Mouse (Mus musculus): ENCODE measurements around the gene Rab3b. TPM values are rescaled to one million over a fixed set of nuclear protein-coding genes. Genes with fewer than 3 reads are reported as not detected.

The Rab3b gene
- 58.2 and 69.6 TPM in 2 replicates for polyA plus RNA-seq (2012; rRNA removed)

GRCm38 (mm10) chr4:108878963-108879822, at the start of gene Rab3b:
Rab3b (plus strand) TSS chr4:108879063.
- TF ChIP-seq CTCF (IDR thresholded peaks at IDR 0.05; ENCODE audit: borderline replicate concordance, extremely low read depth, insufficient read depth, insufficient read length): no peak
- DNase-seq (ENCODE audit: low read depth): peak; percentile 87

GRCm38 (mm10) chr4:108830698-108831097, 48.2 kb upstream of the Rab3b start:
- no peak for TF ChIP-seq POLR2A (IDR thresholded peaks at IDR 0.05; ENCODE audit: borderline replicate concordance, extremely low read depth, insufficient read depth, insufficient read length, poor library complexity, severe bottlenecking)
- TF ChIP-seq CTCF (IDR thresholded peaks at IDR 0.05; ENCODE audit: borderline replicate concordance, extremely low read depth, insufficient read depth, insufficient read length): no peak

GRCm38 (mm10) chr4:108832916-108833827, 45.7 kb upstream of the Rab3b start, which contains the start of gene Btf3l4:
Btf3l4 (minus strand) TSS chr4:108833614.
- DNase-seq (ENCODE audit: low read depth): peak; percentile 99
- TF ChIP-seq POLR2A (IDR thresholded peaks at IDR 0.05; ENCODE audit: borderline replicate concordance, extremely low read depth, insufficient read depth, insufficient read length, poor library complexity, severe bottlenecking): peak; percentile 69
- no peak for TF ChIP-seq CTCF (IDR thresholded peaks at IDR 0.05; ENCODE audit: borderline replicate concordance, extremely low read depth, insufficient read depth, insufficient read length)

More at GRCm38 (mm10) chr4:108830698-108831097, 48.2 kb upstream of the Rab3b start:
- DNase-seq (ENCODE audit: low read depth): no peak

GRCm38 (mm10) chr4:108833828-108834114, 45.1 kb upstream of the Rab3b start:
- no peak for DNase-seq (ENCODE audit: low read depth)
- TF ChIP-seq CTCF (IDR thresholded peaks at IDR 0.05; ENCODE audit: borderline replicate concordance, extremely low read depth, insufficient read depth, insufficient read length) (no peak), POLR2A (IDR thresholded peaks at IDR 0.05; ENCODE audit: borderline replicate concordance, extremely low read depth, insufficient read depth, insufficient read length, poor library complexity, severe bottlenecking) (no peak)

- peak; percentile 98 for DNase-seq (ENCODE audit: low read depth)
- TF ChIP-seq CTCF (IDR thresholded peaks at IDR 0.05; ENCODE audit: borderline replicate concordance, extremely low read depth, insufficient read depth, insufficient read length) (no peak), POLR2A (IDR thresholded peaks at IDR 0.05; ENCODE audit: borderline replicate concordance, extremely low read depth, insufficient read depth, insufficient read length, poor library complexity, severe bottlenecking) (peak; percentile 19; the same call in 1 of the 2 replicates)
Measured at GRCm38 (mm10) chr4:108834115-108834970, 44.5 kb upstream of the Rab3b start, which contains the start of gene Txndc12. Txndc12 (plus strand) TSS chr4:108834601.

- TF ChIP-seq POLR2A (IDR thresholded peaks at IDR 0.05; ENCODE audit: borderline replicate concordance, extremely low read depth, insufficient read depth, insufficient read length, poor library complexity, severe bottlenecking) (no peak), CTCF (IDR thresholded peaks at IDR 0.05; ENCODE audit: borderline replicate concordance, extremely low read depth, insufficient read depth, insufficient read length) (no peak)
Measured at GRCm38 (mm10) chr4:108834971-108835311, 43.9 kb upstream of the Rab3b start.

GRCm38 (mm10) chr4:108835496-108835895, 43.4 kb upstream of the Rab3b start:
- no peak for TF ChIP-seq CTCF (IDR thresholded peaks at IDR 0.05; ENCODE audit: borderline replicate concordance, extremely low read depth, insufficient read depth, insufficient read length)
- TF ChIP-seq POLR2A (IDR thresholded peaks at IDR 0.05; ENCODE audit: borderline replicate concordance, extremely low read depth, insufficient read depth, insufficient read length, poor library complexity, severe bottlenecking): no peak
- DNase-seq (ENCODE audit: low read depth): no peak

More at GRCm38 (mm10) chr4:108834971-108835311, 43.9 kb upstream of the Rab3b start:
- peak; percentile 47 for DNase-seq (ENCODE audit: low read depth)

GRCm38 (mm10) chr4:108838031-108838430, 40.8 kb upstream of the Rab3b start:
- no peak for DNase-seq (ENCODE audit: low read depth)
- TF ChIP-seq CTCF (IDR thresholded peaks at IDR 0.05; ENCODE audit: borderline replicate concordance, extremely low read depth, insufficient read depth, insufficient read length) (no peak), POLR2A (IDR thresholded peaks at IDR 0.05; ENCODE audit: borderline replicate concordance, extremely low read depth, insufficient read depth, insufficient read length, poor library complexity, severe bottlenecking) (no peak)

GRCm38 (mm10) chr4:108841920-108842578, 36.8 kb upstream of the Rab3b start:
- TF ChIP-seq POLR2A (IDR thresholded peaks at IDR 0.05; ENCODE audit: borderline replicate concordance, extremely low read depth, insufficient read depth, insufficient read length, poor library complexity, severe bottlenecking) (no peak), CTCF (IDR thresholded peaks at IDR 0.05; ENCODE audit: borderline replicate concordance, extremely low read depth, insufficient read depth, insufficient read length) (no peak)
- DNase-seq (ENCODE audit: low read depth): no peak

GRCm38 (mm10) chr4:108843336-108843735, 35.5 kb upstream of the Rab3b start:
- no peak for TF ChIP-seq CTCF (IDR thresholded peaks at IDR 0.05; ENCODE audit: borderline replicate concordance, extremely low read depth, insufficient read depth, insufficient read length)
- TF ChIP-seq POLR2A (IDR thresholded peaks at IDR 0.05; ENCODE audit: borderline replicate concordance, extremely low read depth, insufficient read depth, insufficient read length, poor library complexity, severe bottlenecking): no peak
- no peak for DNase-seq (ENCODE audit: low read depth)
